Mouse (Mus musculus) T-cell, adult 2 months (primary cell): ENCODE data around the gene Cnnm4.
"Not testable (repeated sequence)": the region's sequence is repeated elsewhere in the genome, so short reads cannot be mapped to it uniquely, and the experiment has no call there.

Source experiments
- DNase-seq: peaks from one replicate; pipeline ENCODE4 v3.0.0; 2022; ENCODE audit warnings: low spot score

Cnnm4 gene

DNA sequence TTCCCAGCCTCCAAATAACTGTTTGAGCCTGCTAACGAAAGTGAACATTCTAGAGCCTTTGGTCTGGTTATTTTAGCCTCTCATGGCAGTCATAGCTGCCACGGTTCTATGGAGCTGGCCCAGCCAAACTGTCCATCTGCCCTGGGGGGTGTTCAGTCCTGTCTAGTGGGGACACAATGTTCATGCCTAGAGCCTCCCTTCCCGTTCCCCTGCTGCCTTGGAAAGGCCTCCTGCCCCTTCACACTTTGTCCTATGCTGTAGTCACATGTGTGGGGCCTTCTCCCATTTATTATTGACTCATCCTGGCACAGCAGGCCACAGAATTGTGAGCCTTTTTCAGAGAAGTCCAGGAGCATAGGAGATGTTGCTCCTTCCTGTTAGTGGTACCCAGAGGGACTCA, 46.8 kb downstream of the Cnnm4 start:
- DNase-seq = no peak

DNA sequence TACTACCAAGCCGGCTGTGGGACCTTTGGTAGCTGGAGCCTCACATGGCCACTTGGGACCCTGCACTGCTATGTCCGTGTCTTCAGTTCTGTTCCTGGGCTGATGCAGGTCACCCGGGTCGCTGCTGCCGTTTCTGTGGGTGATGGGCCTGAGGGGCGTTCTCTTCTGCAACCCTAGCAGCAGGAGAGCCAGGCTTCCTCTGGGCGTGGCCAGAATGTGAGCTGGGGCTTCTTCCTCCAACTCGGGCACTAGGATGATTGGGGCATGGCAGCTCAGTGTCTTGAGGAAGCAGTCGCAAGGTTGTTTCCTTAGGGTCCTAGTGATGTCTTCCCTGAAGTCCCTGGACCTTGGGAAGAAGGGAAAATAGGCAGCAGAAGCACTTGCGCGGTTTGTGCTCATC, 48.2 kb downstream of the Cnnm4 start:
- DNase-seq = no peak

DNA sequence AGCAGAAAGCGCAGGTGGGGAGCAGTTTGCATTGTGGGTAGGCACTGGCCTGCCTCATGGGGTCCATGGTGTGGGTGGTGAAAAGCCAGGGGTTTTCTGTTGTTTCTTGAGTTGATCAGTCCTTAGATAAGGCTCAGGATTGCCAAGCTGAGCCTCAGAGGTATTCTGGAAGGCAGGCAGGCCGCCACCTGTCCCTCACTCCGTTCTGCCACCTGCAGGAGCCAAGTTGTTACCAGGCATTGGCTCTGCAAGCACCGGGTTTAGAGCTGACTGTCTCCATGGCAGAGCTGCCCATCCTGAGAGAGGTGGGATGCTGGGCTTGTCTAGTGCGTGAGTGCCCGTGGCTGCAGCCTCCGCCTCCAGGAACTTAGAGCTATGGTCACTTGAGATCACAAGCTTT, 50.8 kb downstream of the Cnnm4 start:
- DNase-seq = no peak

DNA sequence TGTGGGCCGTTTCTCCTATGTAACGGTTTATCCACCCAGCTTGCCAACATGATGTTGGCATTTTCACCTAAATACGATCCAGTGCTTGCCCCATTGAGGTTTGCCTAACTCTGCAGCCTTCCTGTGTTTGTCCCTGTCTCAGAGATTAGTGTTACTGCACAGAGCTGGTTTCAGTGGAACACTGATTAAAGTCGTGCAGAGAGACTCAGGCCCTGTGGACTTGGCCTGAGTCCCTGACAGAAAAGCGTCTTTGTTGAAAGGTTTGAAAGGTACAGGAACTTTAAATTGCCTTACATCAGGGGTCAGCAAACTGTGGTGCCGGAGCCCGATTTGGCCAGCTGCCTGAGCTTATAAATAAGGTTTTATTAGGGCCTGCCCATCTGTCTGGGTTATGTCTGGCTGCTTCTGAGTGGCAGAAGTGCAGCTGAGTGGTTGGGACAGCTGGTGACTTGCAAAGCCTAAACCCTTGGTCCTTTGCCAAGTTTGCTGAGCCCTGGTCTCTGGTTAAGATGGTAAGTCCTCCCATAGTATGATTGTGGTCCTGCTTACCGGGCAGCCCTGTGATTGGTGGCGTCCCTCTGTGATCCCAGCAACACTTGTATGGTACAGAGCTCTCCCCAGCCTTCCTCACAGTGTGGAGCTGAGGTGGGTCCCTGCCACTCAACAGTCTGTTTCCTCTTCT, 52.1 kb downstream of the Cnnm4 start:
- no peak for DNase-seq

DNA sequence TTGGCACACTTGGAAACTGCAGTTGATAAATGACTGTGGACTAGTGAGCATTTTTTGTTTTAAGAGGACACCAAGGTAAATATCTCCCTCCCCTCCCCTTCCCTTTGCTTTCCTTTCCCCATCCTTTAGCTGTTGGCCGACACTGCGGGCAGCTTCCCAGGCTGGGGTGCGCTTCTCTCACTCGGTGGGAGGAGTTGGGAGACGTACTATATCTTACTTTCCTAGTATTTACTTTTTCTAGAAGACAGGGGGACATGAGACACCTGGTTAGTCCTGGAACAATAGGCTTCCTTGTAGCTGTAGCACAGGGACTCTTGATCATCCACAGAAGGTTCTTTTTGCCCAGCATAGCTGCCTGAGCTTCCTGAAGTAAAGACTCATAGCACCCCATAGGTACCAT, 52.6 kb downstream of the Cnnm4 start:
- DNase-seq = no peak

DNA sequence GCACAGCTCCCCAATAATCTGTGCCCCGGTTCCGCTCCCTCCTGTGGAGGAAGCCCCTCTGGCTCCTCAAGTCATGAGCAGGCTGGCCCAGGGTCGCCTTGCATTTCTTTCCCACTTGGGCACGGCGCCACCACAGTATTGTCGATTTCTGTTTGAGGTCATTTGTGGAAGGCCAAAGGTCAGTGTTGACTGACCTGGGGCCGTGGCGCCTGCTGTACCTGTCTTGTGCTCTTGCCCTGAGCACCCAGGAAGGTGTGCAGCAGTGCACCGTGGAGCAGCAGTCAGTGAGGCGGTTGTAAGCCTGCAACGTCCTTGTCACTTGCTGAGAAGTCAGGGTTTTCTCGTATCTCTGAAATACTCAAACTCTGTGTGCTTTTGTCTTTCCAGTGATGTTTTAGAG, 54.4 kb downstream of the Cnnm4 start:
- DNase-seq = no peak

DNA sequence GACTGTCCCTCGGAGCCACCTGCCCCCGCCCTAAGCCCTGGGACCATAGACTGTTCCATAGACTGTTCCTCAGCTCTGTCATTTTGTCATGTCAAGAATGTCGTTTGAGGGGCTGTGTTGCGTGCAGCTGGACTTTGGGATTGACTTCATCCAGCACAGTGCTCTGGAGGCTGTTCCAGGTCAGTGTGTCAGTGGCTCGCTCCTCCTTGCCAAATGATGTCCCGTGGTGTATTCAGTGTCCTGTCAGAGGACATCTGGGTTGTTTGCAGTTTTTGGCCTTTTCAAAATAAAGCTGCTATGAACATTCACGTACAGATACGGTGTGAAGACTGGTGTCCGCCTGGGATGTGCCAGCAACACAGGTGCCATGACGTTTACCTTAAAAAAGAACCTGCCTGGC, 55.5 kb downstream of the Cnnm4 start:
- DNase-seq = no peak

DNA sequence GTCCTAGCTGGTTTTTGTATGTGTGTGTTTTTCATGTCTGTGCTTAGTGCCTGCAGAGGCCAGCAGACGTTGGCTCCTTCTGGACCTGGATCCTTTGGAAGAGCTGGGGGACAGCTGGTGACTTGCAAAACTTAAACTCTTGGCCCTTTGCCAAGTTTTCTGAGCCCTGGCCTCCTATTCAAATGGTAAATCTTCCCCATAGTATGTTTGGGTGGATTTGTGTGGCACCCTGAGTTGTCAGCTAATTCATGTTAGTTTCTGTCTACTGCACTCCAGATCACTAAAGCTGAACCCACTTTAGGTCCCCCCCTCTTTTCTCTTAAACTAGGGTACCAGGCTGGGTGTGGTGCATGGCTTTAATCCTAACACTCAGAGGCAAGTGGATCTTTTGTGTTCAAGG, 56.9 kb downstream of the Cnnm4 start:
- DNase-seq = no peak

DNA sequence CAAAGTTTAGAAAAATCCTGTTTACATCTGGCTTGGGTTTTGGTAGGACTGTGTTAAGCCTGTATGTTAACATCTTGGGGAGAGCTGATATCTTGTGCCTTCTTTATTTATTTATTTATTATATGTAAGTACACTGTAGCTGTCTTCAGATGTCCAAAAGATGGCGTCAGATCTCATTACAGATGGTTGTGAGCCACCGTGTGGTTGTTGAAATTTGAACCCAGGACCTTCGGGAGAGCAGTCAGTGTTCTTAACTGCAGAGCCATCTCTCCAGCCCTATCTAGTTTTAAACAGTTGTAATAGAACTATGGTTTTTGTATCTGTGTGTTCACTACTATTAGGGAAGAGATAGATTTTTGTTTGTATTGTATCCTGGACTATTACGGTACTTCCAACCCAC, 57.9 kb downstream of the Cnnm4 start:
- DNase-seq = no peak

DNA sequence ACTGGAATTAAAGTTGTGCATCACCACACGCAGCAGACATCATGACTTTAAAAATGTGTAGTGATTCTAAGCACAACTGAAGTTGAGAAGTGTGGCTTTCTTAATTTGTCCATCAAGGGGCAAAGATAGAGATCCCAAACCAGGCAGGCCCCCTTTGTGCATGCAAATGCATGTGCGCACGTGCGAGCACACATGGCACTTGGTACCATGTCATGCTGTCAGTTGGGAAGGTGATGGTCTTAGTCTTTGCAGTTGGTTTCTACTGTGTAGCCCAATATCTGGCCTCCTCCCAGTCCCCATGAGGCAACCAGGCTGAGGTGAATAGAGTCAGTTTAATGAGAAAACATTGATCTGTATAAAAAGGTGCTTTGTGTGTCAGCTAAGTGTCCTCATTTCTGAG, 58.5 kb downstream of the Cnnm4 start:
- DNase-seq = no peak

DNA sequence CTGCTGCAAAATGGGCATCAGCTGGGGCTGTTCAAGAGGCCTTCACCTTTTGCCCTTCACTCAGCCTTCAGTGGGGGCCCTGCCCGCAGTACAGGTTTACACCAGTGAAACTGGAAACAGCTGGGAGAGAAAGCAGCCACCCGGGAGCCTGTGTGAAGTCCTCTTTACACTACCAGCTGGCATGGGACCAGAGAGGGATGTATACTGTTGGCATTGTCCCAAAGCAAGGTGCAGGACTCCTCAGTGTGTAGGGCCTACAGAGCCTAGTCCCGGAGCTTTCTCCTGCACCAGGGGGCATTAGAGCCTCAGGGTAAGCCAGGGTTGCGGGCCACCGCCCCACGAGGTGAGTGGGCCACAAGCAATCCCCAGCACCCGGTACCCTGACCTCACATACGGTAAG, 59.1 kb downstream of the Cnnm4 start:
- DNase-seq = no peak

DNA sequence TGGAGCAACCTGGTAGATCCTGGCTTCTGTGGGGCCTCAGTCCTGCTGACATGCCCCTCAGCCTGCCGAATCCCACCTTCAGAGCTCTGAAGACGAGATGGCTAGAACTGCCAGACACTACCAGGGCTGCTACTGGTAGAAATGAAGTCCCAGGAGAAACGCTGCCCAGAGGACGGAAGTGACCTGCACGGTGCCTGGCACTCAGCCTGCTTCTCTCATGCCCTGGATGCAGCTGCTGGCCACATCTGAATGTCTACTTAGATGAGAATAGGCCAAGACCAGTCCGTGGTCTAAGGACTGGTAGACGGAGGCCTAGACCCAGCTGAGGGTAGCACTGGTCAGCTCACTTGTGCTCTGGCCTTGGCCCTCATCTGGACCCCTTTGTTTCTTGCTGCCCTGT, 59.5 kb downstream of the Cnnm4 start:
- DNase-seq = no peak

DNA sequence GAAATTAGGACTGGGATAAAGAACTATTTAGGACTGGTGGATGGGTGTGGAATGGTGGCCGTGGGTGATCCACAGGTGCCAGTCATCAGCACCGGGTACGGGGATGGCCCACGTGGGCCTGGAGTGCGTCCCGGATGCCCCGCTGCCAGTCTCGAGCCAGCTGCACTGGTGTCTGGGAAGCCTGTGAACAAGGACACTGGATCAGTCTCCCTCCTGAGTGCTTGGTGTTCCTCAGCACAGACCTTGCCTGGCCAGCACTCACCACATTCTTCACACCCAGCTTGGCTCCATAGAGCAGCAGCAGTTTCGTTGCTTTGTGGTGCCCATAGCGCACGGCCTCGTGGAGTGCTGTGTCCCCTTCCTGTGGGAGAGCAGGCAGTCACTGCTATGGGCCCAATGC, 60.0 kb downstream of the Cnnm4 start:
- no peak for DNase-seq

DNA sequence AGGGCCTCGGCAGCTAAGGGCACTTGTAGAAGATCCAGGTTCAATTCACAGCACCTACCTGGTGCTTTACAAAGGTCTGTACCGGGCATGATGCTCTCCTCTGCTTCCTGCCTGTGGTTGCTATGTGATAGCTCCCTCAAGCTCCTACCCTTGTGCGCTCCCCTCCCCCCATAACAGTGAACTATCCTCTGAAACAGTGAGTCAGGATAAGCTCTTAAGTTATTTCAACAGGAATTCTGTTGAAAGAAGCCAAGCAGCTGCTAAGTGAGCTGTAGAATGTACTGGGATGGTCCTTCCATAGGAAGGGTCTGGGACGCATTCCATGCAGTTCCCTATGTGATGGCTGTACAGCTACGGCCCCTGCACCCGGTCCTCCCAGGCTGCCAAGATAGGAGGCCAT, 62.1 kb downstream of the Cnnm4 start:
- no peak for DNase-seq

DNA sequence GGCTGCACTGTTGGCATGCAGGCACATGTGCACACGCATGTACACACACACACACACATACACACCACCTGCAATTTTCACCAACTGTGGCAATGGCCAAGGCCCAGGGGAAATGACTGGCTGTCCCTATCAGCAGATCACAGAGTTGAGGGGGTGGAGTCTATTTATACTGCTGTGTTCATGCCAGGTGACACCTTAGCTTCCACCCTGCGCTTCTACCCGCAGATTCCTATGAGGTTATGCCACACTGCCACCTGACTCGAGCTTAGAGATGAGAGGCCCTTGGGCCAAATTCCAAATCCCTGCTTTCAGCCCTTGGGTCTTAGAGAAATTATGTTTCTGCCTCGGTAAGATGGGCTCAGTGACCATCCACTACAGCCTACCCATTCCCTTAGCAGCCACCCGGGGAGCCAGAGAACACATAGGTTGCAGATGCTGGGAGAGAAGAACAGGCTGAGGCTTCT, 63.2 kb downstream of the Cnnm4 start:
- DNase-seq = no peak

DNA sequence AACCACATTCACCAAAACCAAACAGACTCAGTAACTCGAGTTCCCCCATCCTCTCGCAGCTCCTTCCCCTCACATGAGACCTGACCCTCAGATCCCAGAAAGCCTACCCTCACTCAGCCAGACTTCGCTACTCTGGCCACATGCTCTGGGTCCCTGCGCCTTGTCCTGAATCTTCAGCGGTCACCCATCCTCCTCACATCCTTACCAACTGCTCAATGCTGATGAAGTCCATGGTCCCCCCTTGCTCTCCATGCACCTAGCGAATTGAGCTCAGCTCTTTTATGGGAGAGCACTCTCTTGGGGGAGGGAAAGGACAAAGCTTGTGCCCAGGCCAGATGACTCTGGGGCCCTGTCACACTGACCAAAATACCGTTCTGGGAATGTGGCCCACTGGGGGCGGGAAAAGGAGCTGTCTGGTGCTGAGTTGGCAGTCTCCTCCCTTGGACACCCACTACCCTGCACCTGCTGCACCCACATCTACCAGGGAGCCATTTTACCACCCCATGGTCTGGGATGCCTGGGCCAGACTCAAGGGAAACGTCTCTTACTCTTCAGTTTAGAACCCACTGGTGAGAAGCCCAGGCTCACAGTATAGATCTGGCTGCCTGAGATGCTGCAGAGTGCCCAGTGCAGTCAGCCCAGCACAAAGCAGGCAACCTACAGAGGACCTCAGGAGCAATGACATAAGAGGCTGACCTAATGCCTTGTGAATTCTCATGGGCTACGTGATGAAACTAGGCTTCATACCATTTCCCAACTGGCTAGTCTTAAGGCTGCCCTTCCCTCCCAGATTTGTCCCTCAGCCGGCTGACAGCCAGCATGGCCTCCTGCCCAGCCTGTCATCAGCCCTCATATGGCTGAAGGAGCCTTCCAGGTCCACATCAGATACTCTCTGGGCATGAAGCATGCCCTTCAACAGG, 64.3 kb downstream of the Cnnm4 start:
- DNase-seq = no peak

DNA sequence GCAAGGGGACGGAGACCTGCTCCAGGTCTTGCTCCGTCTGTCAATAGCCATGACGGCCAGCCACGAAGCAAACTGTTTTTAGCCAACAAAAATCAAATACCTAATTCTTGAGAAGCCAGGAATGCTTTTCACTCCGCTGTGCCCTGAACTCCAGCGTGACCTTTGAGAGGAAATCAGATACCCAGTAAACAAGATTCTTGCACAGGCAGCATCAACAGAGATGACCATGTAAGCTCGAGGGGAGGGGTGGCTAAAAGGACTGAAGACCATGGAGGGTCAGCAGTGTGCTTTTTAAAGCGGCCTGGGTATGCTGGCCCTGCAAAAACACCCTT, 64.9 kb downstream of the Cnnm4 start:
- no peak for DNase-seq

DNA sequence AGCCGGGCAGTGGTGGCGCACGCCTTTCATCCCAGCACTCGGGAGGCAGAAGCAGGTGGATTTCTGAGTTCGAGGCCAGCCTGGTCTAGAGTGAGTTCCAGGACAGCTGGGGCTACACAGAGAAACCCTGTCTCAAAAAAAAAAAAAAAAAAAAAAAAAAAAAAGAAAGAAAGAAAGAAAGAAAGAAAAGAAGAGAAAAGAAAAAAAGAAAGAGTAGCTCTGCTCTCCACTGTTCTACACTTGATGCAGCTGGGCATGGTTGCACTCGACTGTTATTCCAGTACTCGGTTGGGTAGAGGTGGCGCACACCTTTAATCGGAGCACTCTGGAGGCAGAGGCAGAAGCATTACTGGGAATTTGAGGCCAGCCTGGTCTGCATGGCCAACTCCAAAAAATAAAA, 65.4 kb downstream of the Cnnm4 start, which contains the start of gene Ankrd23:
TSS of gene Ankrd23 (minus strand) at position 101 of the 400 bp plus-strand sequence.
- DNase-seq = not testable (repeated sequence)

DNA sequence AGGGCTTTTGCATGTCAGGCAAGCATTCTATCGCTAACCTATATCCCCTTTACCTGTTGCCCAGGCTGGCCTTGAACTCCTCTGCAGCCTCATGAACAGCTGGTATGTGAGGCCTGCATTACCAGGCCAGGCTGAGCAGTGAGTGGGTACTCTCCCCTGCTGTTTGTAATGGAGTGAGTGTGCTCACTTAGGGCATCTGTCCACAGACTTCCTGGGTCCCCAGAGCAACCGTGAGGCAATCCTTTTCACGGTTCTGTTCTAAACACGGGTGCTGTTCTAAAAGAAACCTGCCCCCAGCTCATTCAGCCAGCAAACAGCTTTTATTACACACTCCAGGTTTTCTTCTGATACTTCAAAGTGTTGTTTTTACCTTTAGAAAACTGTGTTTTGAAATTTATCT, 67.3 kb downstream of the Cnnm4 start:
- no peak for DNase-seq

DNA sequence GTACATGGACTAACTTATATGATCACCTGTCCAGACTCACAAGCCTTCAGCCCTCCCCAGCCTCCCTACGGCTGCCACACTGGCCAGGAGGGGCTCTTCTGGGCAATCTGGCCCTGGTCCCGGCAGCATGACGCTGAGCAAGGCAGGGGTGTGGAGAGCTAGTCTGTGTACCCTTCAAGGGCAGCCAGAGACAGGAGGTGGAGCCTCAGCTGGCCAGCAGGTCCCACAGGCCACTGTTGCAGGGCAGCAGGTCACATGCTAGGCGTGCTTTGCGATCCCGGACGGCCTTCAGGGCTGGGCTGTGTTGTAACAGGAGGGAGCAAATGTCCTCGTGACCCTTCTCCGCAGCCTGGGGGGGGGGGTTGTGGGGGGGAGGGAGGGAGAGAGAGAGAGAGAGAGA, 67.8 kb downstream of the Cnnm4 start, which contains the start of gene Gm42417:
TSS of gene Gm42417 (minus strand) at position 244 of the 400 bp plus-strand sequence.
- DNase-seq = no peak

DNA sequence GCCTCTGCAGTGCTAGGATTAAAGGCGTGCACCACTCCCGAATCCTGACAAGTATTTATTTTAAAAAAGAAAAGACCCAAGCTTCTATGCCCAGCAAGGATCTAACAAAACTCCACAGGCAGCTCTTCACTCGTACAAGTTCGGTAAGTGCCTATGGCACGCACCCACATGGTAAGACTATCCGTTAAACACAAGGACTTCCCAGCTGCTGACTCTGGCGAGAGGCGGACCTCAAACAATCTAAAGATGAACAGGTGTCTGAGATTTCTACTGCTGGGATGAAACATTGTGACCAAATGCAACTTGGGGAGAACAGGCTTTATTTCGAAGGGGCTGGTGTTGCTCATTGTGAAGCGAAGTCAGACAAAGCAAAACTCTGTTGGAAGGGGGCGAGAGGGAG, 68.7 kb downstream of the Cnnm4 start:
- DNase-seq = no peak

DNA sequence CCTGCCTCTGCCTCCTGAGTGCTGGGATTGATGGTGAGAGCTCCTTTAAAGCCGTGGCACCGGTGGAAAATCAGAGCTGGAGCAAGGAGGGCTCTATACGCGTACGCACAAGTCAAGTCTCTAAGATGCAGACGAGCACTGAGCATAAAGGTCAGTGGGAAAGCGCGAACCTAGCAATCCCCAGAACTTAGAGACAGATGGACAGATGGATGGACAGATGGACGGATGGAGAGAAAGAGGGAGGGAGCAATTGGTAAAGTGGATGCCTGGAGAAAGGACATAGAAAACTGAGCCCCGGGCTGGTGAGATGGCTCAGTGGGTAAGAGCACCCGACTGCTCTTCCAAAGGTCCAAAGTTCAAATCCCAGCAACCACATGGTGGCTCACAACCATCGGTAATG, 69.4 kb downstream of the Cnnm4 start:
- no peak for DNase-seq

DNA sequence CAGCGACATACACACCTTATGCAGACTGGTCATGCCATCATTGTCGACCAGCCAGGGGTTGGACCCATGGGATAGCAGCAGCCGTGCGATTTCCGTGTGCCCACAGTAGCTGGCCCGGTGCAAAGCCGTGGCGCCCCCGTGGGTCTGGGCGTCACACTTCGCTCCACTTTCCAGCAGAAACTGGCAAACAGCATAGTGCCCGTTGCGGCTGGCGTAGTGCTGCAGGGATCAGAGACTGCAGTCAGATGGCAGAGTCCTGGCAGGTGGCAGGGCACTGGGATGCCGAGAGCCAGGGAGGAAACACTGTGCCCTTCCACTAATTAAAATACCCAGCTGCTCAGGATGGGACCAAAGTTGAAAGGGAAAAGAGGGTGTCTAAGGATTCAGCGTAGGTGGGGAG, 70.4 kb downstream of the Cnnm4 start:
- DNase-seq = no peak

DNA sequence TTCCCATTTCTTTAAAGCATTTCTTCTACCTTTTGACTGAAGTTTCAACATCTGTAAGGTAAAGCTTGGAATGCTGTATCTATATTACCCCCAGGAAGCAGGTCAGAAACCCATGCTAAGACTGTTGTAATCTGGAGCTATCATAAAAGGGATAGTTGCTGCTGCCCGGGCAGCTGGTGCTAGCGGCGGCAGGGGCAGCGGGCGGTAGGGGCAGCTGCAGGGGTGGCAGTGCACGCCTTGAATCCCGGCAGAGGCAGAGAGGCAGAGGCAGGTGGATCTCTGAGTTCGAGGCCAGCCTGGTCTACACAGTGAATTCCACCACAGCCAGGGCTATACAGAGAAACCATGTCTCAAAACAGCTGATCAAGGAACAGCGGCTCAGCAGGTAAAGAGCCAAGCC, 71.5 kb downstream of the Cnnm4 start:
- no peak for DNase-seq
